Mouse (Mus musculus) c-Kit-positive CD71-positive TER-119-negative erythroid progenitor cells, embryonic 14.5 days (primary cell): ENCODE data around the gene Rpl3.
"Not testable (repeated sequence)": the region's sequence is repeated elsewhere in the genome, so short reads cannot be mapped to it uniquely, and the experiment has no call there.

Source experiments
- DNase-seq: peaks from one replicate; pipeline ENCODE4 v3.0.0-alpha.2; 2013; ENCODE audit warnings: low read depth

Rpl3 gene

DNA sequence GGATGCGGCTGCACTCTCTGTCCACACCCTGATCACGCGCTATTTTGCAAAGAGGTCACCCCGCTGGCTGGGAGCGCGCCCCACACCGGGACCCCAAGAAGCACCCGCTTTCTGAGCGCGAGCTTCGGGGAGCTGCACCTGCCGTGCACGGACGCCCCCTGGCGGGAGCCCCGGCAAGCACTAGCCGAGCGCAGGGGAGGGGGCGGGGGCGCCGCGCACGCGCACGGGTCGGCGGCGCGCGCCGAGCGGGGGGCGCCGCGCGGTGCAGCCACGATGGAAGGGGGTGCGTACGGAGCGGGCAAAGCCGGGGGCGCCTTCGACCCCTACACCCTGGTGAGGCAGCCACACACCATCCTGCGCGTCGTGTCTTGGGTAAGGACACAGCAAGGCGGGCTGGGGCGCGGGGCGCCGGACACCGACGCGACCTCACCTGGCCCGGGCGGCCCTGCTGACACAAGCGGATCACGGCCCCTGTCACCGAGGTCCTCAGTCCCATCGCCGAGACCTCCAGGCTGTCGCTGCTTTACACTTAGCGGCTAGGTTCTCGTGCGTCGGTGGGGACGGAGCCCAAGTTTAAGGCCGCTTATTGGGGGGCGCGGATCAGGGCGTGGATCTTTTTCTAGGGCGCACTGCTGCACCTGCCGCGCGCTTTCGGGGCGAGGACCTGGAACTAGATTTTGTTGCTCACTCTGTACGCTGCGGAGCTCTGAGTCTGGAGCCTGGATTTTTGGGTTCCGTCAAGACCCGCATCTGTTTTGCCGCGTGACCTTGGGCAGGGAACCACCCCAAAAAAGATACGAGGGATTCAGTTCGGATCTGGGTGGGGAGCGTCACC is at the start of gene Rpl3, which contains the start of gene Syngr1:
Gene Rpl3, minus strand, starts transcription at position 748 of the 835 bp plus-strand sequence.
Gene Syngr1, plus strand, starts transcription at position 214 of the 835 bp plus-strand sequence.
- DNase-seq = no peak

DNA sequence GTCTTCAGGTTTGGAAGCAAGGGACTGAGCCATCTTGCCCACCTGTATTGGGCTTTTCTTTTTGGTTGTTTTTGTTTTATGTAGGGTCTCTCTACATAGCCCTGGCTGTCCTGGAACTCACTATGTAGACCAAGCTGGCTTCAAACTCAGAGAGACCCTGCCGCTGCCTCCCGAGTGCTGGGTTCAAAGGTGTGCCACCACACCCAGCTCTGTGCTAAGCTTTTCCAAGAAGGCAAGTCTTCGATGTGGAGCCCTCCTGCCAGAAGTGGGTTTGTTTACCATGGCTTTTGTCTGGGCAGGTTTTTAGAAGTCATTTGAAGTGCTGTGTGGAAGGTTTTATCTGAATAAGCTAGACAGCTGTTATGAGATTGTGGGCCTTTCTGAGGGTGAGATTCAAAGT is 49.2 kb upstream of the Rpl3 start:
- DNase-seq = no peak

DNA sequence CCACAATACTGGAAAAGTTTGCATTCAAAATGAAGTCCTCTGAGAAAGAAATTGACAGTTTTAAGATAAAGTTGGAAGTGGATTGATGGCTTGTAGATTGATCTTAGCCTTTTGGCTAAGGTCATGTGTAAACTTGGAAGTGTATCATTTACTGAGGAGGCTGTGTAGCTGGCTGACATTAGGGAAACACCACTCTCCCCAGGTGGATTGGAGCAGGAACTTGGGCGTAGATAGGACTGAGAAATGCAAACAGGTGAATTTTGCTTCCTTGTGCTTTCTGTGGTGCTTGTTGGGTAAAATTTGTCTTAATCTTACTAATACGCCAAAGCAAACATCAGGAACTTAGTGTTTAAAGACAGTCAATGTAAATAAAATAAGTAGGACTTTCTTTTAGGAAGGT is 48.6 kb upstream of the Rpl3 start:
- DNase-seq = no peak

GRCm38 (mm10) chr15:80137945-80138791 is 46.5 kb upstream of the Rpl3 start:
- DNase-seq = no peak

DNA sequence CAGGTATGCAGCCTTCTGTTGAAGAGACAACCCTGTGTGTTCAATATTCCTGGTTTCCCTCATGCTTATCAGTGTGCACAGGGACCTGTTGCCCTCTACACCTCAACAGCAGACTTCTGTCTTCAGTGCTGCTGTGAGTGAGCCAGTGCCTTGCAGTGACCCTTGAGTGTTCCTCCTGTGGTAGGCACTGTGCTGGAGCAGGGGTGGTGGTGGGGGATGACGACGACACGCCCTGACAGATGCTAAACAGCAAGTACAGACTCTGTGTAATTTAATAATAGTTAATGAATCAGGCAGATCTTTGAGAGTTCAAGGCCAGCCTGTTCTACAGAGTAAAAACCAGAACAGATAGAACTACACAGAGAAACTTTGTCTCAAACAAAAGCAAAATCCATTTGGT is 45.0 kb upstream of the Rpl3 start:
- DNase-seq = no peak

DNA sequence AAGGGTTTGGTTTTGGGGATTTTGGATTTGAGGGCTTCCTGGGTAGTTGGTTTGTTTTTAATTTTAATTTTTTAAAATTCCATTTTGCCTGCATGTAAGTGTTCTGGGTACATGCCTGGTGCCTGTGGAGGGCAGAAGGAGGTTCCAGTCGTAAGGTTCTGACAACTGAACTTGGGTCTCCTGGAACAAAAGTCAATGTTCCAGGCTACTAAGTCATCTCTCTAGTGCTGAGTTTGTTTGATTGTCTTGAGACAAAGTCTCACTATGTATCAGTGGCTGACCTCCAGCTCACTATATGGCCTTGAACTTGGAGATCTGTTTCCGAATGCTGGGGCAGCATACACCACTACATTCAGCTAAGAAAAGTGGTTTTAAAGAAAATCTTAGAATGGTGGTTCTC is 43.8 kb upstream of the Rpl3 start:
- no peak for DNase-seq

GRCm38 (mm10) chr15:80134450-80134847 is 42.8 kb upstream of the Rpl3 start:
- no peak for DNase-seq

- no peak for DNase-seq
Observed at GRCm38 (mm10) chr15:80133682-80134449, 42.2 kb upstream of the Rpl3 start.

- peak; percentile 78 for DNase-seq
Observed at GRCm38 (mm10) chr15:80132993-80133586, 41.4 kb upstream of the Rpl3 start, which contains the start of gene Tab1. Gene Tab1 (plus strand): TSS chr15:80133127.

DNA sequence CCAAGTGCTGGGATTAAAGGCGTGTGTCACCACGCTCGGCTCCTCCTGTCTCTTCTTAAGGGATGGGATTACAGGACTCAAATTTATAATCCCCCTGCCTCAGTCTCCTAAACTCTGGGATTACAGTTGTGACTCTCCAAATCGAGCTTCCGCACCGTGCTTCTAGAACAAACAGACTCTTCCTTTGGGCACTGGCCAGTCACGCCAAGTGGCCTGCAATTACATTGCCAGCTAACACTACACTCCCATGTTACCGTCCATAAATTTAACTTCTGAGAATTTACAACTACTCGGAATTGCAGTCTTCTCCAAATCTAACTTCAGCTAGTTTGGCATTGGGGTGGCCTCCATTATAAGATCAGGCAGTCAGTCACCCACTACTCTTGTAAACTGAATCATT is 40.8 kb upstream of the Rpl3 start:
- no peak for DNase-seq

DNA sequence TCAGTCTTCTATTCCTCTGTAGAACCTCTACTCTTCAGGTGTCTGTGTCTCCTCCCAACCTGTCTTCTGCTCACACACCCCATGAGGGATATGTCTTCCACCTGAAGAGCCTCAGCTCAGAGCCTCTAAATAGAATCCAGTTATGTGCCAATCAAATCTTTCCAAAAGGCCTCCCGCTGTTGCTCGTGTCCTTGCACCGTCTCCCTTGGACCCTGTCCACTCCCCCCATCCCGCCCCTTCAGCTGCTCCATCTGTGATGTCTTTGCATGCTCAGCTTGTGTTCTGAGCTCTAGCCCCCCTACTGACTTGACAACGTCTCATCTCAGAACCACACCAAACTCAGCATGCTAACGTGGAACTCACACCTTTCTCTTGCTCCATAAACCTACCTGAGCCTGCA is 39.8 kb upstream of the Rpl3 start:
- DNase-seq = no peak

GRCm38 (mm10) chr15:80130689-80131088 is 39.0 kb upstream of the Rpl3 start:
- peak; percentile 77 for DNase-seq

GRCm38 (mm10) chr15:80129982-80130381 is 38.3 kb upstream of the Rpl3 start:
- DNase-seq = no peak

- DNase-seq = peak; percentile 60
Observed at GRCm38 (mm10) chr15:80127191-80127590, 35.5 kb upstream of the Rpl3 start.

DNA sequence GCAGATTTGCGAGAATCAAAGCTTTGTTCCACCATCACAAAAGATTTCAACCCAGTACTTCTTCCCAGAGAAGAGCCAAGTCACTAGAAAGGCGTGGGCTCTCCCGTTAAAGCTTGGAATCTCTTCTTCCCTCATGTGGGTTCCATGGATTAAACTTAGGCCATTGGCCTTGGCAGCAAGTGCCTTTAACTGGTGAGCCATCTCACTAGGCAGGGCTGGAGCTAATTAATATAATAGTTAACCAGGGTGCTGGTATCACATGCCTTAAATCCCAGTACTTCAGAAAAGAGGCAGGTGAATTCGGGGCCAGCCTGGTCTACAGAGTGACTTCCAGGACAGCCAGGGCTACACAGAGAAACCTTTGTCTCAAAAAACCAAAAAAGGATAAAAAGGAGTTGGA is 33.0 kb upstream of the Rpl3 start:
- no peak for DNase-seq

DNA sequence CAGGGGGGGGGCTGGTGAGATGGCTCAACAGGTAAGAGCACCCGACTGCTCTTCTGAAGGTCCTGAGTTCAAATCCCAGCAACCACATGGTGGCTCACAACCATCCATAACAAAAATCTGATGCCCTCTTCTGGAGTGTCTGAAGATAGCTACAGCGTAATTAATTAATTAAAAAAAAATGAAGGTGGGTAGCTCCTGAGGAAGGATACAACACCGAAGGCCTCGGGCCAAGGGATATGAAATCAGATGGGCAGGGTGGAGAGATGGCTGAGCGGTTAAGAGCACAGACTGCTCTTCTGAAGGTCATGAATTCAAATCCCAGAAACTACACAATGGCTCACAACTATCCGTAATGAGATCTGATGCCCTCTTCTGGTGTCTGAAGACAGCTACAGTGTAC is 30.8 kb upstream of the Rpl3 start:
- not testable (repeated sequence) for DNase-seq

GRCm38 (mm10) chr15:80121721-80122325 is 30.2 kb upstream of the Rpl3 start:
- DNase-seq = no peak

- no peak for DNase-seq
Observed at GRCm38 (mm10) chr15:80119076-80119475, 27.4 kb upstream of the Rpl3 start.

- DNase-seq = no peak
Observed at GRCm38 (mm10) chr15:80117154-80117553, 25.5 kb upstream of the Rpl3 start.

DNA sequence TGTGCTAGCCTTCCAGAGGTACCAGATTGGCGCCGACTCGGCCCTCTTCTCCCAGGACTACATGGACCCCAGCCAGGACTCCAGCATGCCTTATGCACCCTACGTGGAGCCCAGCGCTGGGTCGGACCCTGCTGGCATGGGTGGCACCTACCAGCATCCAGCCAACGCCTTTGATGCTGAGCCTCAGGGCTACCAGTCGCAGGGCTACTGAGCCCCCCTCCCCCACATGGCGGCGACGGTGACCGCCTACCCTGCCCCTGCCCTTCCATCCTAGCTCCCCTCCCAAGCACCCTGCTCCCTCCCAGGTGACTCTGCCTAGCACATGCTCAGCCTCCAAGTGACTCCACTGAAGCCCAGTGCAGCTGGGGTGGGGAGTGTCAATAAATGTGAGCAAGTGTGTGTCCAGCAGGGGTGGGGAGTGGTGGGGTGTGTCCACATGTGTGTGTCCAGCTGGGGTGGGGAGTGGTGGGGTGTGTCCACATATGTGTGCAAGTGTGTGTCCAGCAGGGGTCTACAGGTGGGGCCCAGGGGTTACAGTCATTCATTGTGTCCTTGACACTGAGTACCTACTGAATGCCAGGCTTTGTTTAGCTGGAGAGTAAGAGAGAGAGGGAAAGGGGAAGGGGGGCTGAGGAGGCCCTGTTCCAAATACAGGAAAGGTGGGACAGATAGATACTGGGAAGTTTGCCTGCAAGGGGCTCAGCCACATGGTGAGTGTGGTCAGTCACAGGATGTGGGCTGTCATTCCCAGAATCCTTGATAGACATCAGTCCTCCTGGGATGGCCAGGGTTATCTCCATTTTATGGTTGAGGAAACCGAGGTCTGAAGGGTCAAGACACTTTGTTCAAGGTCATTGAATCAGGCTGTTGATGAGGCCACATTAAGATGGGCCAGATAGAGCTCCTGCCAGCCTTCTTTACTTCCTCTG is 24.5 kb upstream of the Rpl3 start:
- no peak for DNase-seq
